Mouse (Mus musculus): Measurements from ENCODE around the gene Ten1. TPM values are rescaled to one million over a fixed set of nuclear protein-coding genes. Genes with fewer than 3 reads are reported as not detected.

Ten1 gene
- total RNA-seq (2023), result 10 to 100 TPM; 38.1 to 49.3 TPM

GRCm38 (mm10) chr11:116198639-116199531, at the start of gene Ten1, which contains the start of gene Acox1:
Ten1 (plus strand) TSS chr11:116198855.
Acox1 (minus strand) TSS chr11:116199045.

GRCm38 (mm10) chr11:116167884-116168439, 30.7 kb upstream of the Ten1 start, which contains the start of gene Fbf1:
Fbf1 (minus strand) TSS chr11:116168166.

GRCm38 (mm10) chr11:116237742-116238395, 39.2 kb downstream of the Ten1 start, which contains the start of gene Evpl:
Evpl (minus strand) TSS chr11:116238077.

Other genes starting within 250 kb of the Ten1 start
- gene Itgb4, start 224.1 kb upstream of the Ten1 start, total RNA-seq (2023), result under 1 TPM; 0.20 to 0.56 TPM
- gene Galk1, start 186.1 kb upstream of the Ten1 start, total RNA-seq (2023), result 10 to 100 TPM; 17.7 to 21.5 TPM
- gene H3f3b, start 170.9 kb upstream of the Ten1 start, total RNA-seq (2023), result 1,000 to 10,000 TPM; 2,967 to 3,463 TPM
- 10 to 100 TPM; 69.9 to 84.3 TPM for gene Unk, start 168.5 kb upstream of the Ten1 start, total RNA-seq (2023)
- gene Unc13d, start 120.9 kb upstream of the Ten1 start, total RNA-seq (2023), result 10 to 100 TPM; 60.6 to 74.3 TPM
- 100 to 1,000 TPM; 237 to 270 TPM for gene Wbp2, start 111.9 kb upstream of the Ten1 start, total RNA-seq (2023)
- gene Trim47, start 71.6 kb upstream of the Ten1 start, total RNA-seq (2023), result under 1 TPM in 1 of 2 experiments, not detected in 1; 0.87 TPM
- gene Trim65, start 67.7 kb upstream of the Ten1 start, total RNA-seq (2023), result 10 to 100 TPM; 41.8 to 52.2 TPM
- 10 to 100 TPM; 65.1 to 73.5 TPM for gene Mrpl38, start 60.0 kb upstream of the Ten1 start, total RNA-seq (2023)
- 10 to 100 TPM; 37.6 to 45.8 TPM for gene Fbf1, start 30.7 kb upstream of the Ten1 start, total RNA-seq (2023)
- gene Acox1, start 190 bp downstream of the Ten1 start, total RNA-seq (2023), result 10 to 100 TPM; 33.7 to 34.9 TPM
- gene Evpl, start 39.2 kb downstream of the Ten1 start, total RNA-seq (2023), result under 1 TPM in 1 of 2 experiments, not detected in 1; 0.09 TPM
- 10 to 100 TPM; 57.8 to 61.5 TPM for gene Srp68, start 75.4 kb downstream of the Ten1 start, total RNA-seq (2023)
- gene Galr2, start 82.1 kb downstream of the Ten1 start, total RNA-seq (2023), result under 1 TPM; 0.26 to 0.42 TPM
- 10 to 100 TPM; 57.8 to 69.4 TPM for gene Exoc7, start 108.4 kb downstream of the Ten1 start, total RNA-seq (2023)
- gene Foxj1, start 136.5 kb downstream of the Ten1 start, total RNA-seq (2023), result 1 to 10 TPM; 2.0 to 2.1 TPM
- gene Rnf157, start 214.2 kb downstream of the Ten1 start, total RNA-seq (2023), result 10 to 100 TPM; 37.0 to 58.0 TPM
- 10 to 100 TPM; 65.7 to 72.0 TPM for gene Ubald2, start 235.2 kb downstream of the Ten1 start, total RNA-seq (2023)

All from B cell, adult 67 days (primary cell).